Mouse (Mus musculus): ENCODE measurements around the gene Ube2l3. TPM values are rescaled to one million over a fixed set of nuclear protein-coding genes. Genes with fewer than 3 reads are reported as not detected.

Ube2l3 gene
- polyA plus RNA-seq (2014; fragmentation: Nextera tagmentation; extraction: Ambion mirVana): 278 and 290 TPM in 2 replicates

GRCm38 (mm10) chr16:17202549-17202948 is at the start of gene Ube2l3:
Gene Ube2l3, minus strand, starts transcription at chr16:17202649.
- Histone ChIP-seq H3K4me1 (replicated peaks; ENCODE audit: control insufficient read depth, insufficient read depth, low read length) (peaks cover 14% of the 10 kb centered on the region), H3K27me3 (ENCODE audit: control insufficient read depth, insufficient read depth, low read length) (0 out of 2 replicates have a peak, but pooled peaks cover 4% of the 10 kb centered on the region), H3K4me3 (replicated peaks; ENCODE audit: low read length) (peak within 1 kb of the TSS; percentile 99), H3K9ac (peak within 1 kb of the TSS; percentile 98), H3K4me2 (replicated peaks) (peak within 1 kb of the TSS; percentile 89), H3K27ac (0 out of 2 replicates have a peak within 1 kb of the TSS, but pooled peaks have one; percentile 3), H3K36me3 (replicated peaks; ENCODE audit: control insufficient read depth, insufficient read depth) (no peaks in the 10 kb centered on the region), H3K9me3 (ENCODE audit: control insufficient read depth, low read length) (no peaks in the 10 kb centered on the region)
- DNase-seq (ENCODE audit: low spot score) (no peak), ATAC-seq (ENCODE audit: low FRiP score) (no peak)
- WGBS: 83% methylated on average over 1 of the region's 1 CpGs

GRCm38 (mm10) chr16:17251539-17251938 is 49.1 kb upstream of the Ube2l3 start:
- Histone ChIP-seq H3K4me3 (replicated peaks; ENCODE audit: low read length) (no peak overlapping the region), H3K4me1 (replicated peaks; ENCODE audit: control insufficient read depth, insufficient read depth, low read length) (peaks cover 30% of the 10 kb centered on the region), H3K9ac (no peak overlapping the region), H3K36me3 (replicated peaks; ENCODE audit: control insufficient read depth, insufficient read depth) (peaks cover 8% of the 10 kb centered on the region; the same call in 1 of the 2 replicates), H3K27ac (no peak overlapping the region), H3K4me2 (replicated peaks) (no peak overlapping the region), H3K27me3 (ENCODE audit: control insufficient read depth, insufficient read depth, low read length) (no peaks in the 10 kb centered on the region), H3K9me3 (ENCODE audit: control insufficient read depth, low read length) (no peaks in the 10 kb centered on the region)
- ATAC-seq (ENCODE audit: low FRiP score) (0 out of 2 replicates have a peak, but pooled peaks have one; percentile 4), DNase-seq (ENCODE audit: low spot score) (peak; percentile 64)
- WGBS: 62% methylated on average over 3 of the region's 3 CpGs

GRCm38 (mm10) chr16:17249135-17249534 is 46.7 kb upstream of the Ube2l3 start:
- DNase-seq (ENCODE audit: low spot score) (no peak), ATAC-seq (ENCODE audit: low FRiP score) (no peak)
- H3K9me3 ChIP-seq (ENCODE audit: control insufficient read depth, low read length): no peaks in the 10 kb centered on the region
- no peak overlapping the region for H3K4me2 ChIP-seq (replicated peaks)
- no peaks in the 10 kb centered on the region for H3K27me3 ChIP-seq (ENCODE audit: control insufficient read depth, insufficient read depth, low read length)
- WGBS: 75% methylated on average over 6 of the region's 6 CpGs
- no peak overlapping the region for H3K4me3 ChIP-seq (replicated peaks; ENCODE audit: low read length)
- no peak overlapping the region for H3K27ac ChIP-seq
- H3K36me3 ChIP-seq (replicated peaks; ENCODE audit: control insufficient read depth, insufficient read depth): no peaks in the 10 kb centered on the region
- H3K4me1 ChIP-seq (replicated peaks; ENCODE audit: control insufficient read depth, insufficient read depth, low read length): peaks cover 28% of the 10 kb centered on the region
- no peak overlapping the region for H3K9ac ChIP-seq

- Histone ChIP-seq H3K4me1 (replicated peaks; ENCODE audit: control insufficient read depth, insufficient read depth, low read length) (peaks cover 14% of the 10 kb centered on the region), H3K27ac (no peak overlapping the region), H3K4me3 (replicated peaks; ENCODE audit: low read length) (no peak overlapping the region), H3K27me3 (ENCODE audit: control insufficient read depth, insufficient read depth, low read length) (no peaks in the 10 kb centered on the region), H3K9ac (no peak overlapping the region), H3K36me3 (replicated peaks; ENCODE audit: control insufficient read depth, insufficient read depth) (no peaks in the 10 kb centered on the region), H3K4me2 (replicated peaks) (no peak overlapping the region), H3K9me3 (ENCODE audit: control insufficient read depth, low read length) (no peaks in the 10 kb centered on the region)
- peak; percentile 26 for DNase-seq (ENCODE audit: low spot score)
- WGBS: 72% methylated on average over 4 of the region's 4 CpGs
- ATAC-seq (ENCODE audit: low FRiP score): no peak
Measured at GRCm38 (mm10) chr16:17247727-17248126, 45.3 kb upstream of the Ube2l3 start.

- no peak overlapping the region for H3K4me2 ChIP-seq (replicated peaks)
- ATAC-seq (ENCODE audit: low FRiP score) (no peak), DNase-seq (ENCODE audit: low spot score) (no peak)
- H3K36me3 ChIP-seq (replicated peaks; ENCODE audit: control insufficient read depth, insufficient read depth): no peaks in the 10 kb centered on the region
- WGBS: 75% methylated on average over 1 of the region's 1 CpGs
- H3K27ac ChIP-seq: no peak overlapping the region
- H3K4me3 ChIP-seq (replicated peaks; ENCODE audit: low read length): no peak overlapping the region
- no peaks in the 10 kb centered on the region for H3K4me1 ChIP-seq (replicated peaks; ENCODE audit: control insufficient read depth, insufficient read depth, low read length)
- no peak overlapping the region for H3K9ac ChIP-seq
- no peaks in the 10 kb centered on the region for H3K9me3 ChIP-seq (ENCODE audit: control insufficient read depth, low read length)
- no peaks in the 10 kb centered on the region for H3K27me3 ChIP-seq (ENCODE audit: control insufficient read depth, insufficient read depth, low read length)
Measured at GRCm38 (mm10) chr16:17244996-17245395, 42.5 kb upstream of the Ube2l3 start.

- no peak overlapping the region for H3K4me3 ChIP-seq (replicated peaks; ENCODE audit: low read length)
- 63% methylated on average over 1 of the region's 1 CpGs for WGBS
- ATAC-seq (ENCODE audit: low FRiP score): no peak
- 0 out of 2 replicates have a peak, but pooled peaks cover 4% of the 10 kb centered on the region for H3K4me1 ChIP-seq (replicated peaks; ENCODE audit: control insufficient read depth, insufficient read depth, low read length)
- H3K27ac ChIP-seq: no peak overlapping the region
- no peak overlapping the region for H3K9ac ChIP-seq
- no peaks in the 10 kb centered on the region for H3K9me3 ChIP-seq (ENCODE audit: control insufficient read depth, low read length)
- no peaks in the 10 kb centered on the region for H3K27me3 ChIP-seq (ENCODE audit: control insufficient read depth, insufficient read depth, low read length)
- no peak for DNase-seq (ENCODE audit: low spot score)
- H3K4me2 ChIP-seq (replicated peaks): no peak overlapping the region
- H3K36me3 ChIP-seq (replicated peaks; ENCODE audit: control insufficient read depth, insufficient read depth): no peaks in the 10 kb centered on the region
Measured at GRCm38 (mm10) chr16:17243731-17244130, 41.3 kb upstream of the Ube2l3 start.

DNA sequence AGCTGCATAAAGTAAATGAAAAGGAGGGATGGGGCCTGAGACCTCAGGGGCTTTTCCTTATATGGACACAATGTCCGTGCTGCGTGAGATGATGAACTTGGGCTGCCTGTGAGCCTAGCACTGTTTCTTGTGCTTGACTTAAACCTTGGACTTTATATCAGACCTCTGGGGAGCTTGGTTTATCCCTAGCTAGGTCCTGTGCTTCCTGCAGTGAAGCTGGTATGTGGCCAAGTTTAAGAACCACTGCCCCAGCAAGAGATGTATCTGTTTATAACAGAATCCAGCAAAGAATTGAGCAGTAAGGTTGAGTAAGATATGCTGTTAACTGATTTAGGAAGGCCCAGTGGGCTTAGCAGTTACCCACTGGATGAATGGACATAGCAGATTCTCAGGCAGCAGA is 37.0 kb upstream of the Ube2l3 start:
- ATAC-seq (ENCODE audit: low FRiP score): no peak
- 75% methylated on average over 2 of the region's 2 CpGs for WGBS
- Histone ChIP-seq H3K27me3 (ENCODE audit: control insufficient read depth, insufficient read depth, low read length) (no peaks in the 10 kb centered on the region), H3K36me3 (replicated peaks; ENCODE audit: control insufficient read depth, insufficient read depth) (no peaks in the 10 kb centered on the region), H3K9ac (no peak overlapping the region), H3K4me1 (replicated peaks; ENCODE audit: control insufficient read depth, insufficient read depth, low read length) (peaks cover 25% of the 10 kb centered on the region), H3K4me2 (replicated peaks) (no peak overlapping the region), H3K27ac (no peak overlapping the region), H3K4me3 (replicated peaks; ENCODE audit: low read length) (no peak overlapping the region), H3K9me3 (ENCODE audit: control insufficient read depth, low read length) (no peaks in the 10 kb centered on the region)
- no peak for DNase-seq (ENCODE audit: low spot score)

DNA sequence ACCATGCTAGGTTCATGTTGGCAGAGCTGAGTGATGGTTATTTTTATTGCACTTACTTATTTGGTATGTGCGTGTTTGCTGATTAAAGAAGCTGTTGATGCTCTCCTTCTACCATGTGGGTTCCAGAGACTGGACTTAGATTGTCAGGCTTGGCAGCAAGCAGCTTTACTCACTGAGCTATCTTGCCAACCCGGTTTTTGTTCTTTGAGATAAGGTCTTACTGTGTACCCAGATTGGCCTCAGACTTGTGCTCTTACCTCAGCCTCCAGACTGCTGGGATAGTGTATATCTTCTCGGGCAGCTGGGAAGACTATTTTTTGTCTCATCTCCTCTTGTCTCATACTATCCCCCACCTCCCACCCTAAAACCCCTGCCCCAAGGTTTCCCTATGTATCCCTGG is 35.2 kb upstream of the Ube2l3 start:
- no peak overlapping the region for H3K9ac ChIP-seq
- no peaks in the 10 kb centered on the region for H3K36me3 ChIP-seq (replicated peaks; ENCODE audit: control insufficient read depth, insufficient read depth)
- peaks cover 26% of the 10 kb centered on the region for H3K4me1 ChIP-seq (replicated peaks; ENCODE audit: control insufficient read depth, insufficient read depth, low read length)
- H3K4me3 ChIP-seq (replicated peaks; ENCODE audit: low read length): no peak overlapping the region
- 94% methylated on average over 3 of the region's 3 CpGs for WGBS
- H3K27ac ChIP-seq: no peak overlapping the region
- DNase-seq (ENCODE audit: low spot score) (no peak), ATAC-seq (ENCODE audit: low FRiP score) (no peak)
- no peak overlapping the region for H3K4me2 ChIP-seq (replicated peaks)
- no peaks in the 10 kb centered on the region for H3K27me3 ChIP-seq (ENCODE audit: control insufficient read depth, insufficient read depth, low read length)
- no peaks in the 10 kb centered on the region for H3K9me3 ChIP-seq (ENCODE audit: control insufficient read depth, low read length)

DNA sequence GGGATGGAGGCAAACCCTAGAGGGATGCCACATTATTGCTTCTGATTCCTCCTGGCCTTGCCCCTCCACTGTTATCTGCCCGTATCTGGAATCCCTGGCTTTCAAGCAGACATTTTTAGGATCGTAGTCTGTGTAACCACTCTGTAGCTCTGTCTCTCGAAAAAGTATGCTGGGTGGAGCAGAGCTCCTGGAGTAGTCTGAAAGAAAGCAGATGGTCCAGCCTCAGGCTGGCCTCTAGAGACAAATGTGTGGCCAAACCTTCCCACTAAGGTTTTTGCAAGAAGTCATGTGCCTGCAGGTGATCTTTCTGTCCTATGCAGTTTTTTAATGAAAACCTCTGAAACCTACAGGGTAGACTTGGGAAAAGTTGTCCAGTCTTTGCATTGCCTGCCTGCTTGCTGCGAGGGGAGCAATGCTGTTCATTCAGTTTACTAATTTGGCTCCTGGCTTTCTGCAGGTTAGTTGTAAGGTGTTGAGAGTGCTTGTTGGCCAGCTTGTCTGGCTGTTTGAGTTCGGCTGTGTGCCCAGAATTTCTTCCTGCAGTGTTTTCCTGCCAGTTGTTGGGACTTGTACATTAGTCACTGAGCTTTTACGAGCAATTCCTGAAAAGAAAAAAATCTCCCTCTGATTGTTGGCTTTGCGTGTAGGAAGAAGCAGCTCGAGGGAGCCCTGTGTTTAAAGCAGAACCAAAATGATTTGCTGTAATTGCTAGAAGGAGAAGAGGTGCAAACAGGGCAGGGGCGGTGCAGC is 32.6 kb upstream of the Ube2l3 start:
- Histone ChIP-seq H3K9ac (peak overlapping the region; percentile 95), H3K9me3 (ENCODE audit: control insufficient read depth, low read length) (no peaks in the 10 kb centered on the region), H3K27me3 (ENCODE audit: control insufficient read depth, insufficient read depth, low read length) (no peaks in the 10 kb centered on the region), H3K4me1 (replicated peaks; ENCODE audit: control insufficient read depth, insufficient read depth, low read length) (peaks cover 26% of the 10 kb centered on the region), H3K27ac (peak overlapping the region; percentile 95; the same call in 1 of the 2 replicates), H3K4me3 (replicated peaks; ENCODE audit: low read length) (peak overlapping the region; percentile 89), H3K36me3 (replicated peaks; ENCODE audit: control insufficient read depth, insufficient read depth) (no peaks in the 10 kb centered on the region), H3K4me2 (replicated peaks) (peak overlapping the region; percentile 90)
- no peak for ATAC-seq (ENCODE audit: low FRiP score)
- 47% methylated on average over 9 of the region's 9 CpGs for WGBS
- DNase-seq (ENCODE audit: low spot score): no peak

All from hindbrain, embryonic 14.5 days (tissue).